Mouse (Mus musculus) cerebellum, adult 2 months (tissue): ENCODE measurements around the gene Syap1.

Experiments used
- CTCF ChIP-seq: fragments of 200-500 bp; IDR thresholded peaks from 2 replicates; pipeline ENCODE4 v1.5.1; 2011; ENCODE audit warnings: low read depth, mild to moderate bottlenecking, control low read depth, low read length, moderate library complexity, borderline replicate concordance; ENCODE audit not compliant: insufficient read depth
- POLR2A ChIP-seq: fragments of 200-500 bp; IDR thresholded peaks from 2 replicates; pipeline ENCODE4 v1.6.1; 2011; ENCODE audit warnings: low read length, control low read depth, borderline replicate concordance; ENCODE audit not compliant: insufficient read depth

- no peak for TF ChIP-seq CTCF
- no peak for TF ChIP-seq POLR2A
These were observed 10.0 kb downstream of the Syap1 start for GRCm38 (mm10) chrX:162878236-162878635.
